Mouse (Mus musculus) hindbrain, embryonic 16.5 days (tissue): Measurements from ENCODE around the gene Olfr420. TPM values are rescaled to one million over a fixed set of nuclear protein-coding genes. Genes with fewer than 3 reads are reported as not detected.

Source experiments
- ATAC-seq: fragments of 200-750 bp; cut with Nextera tagmentation; 2 replicates; pipeline ENCODE4 v1.8.0; 2017; ENCODE audit warnings: moderate TSS enrichment, moderate library complexity
- H3K27ac ChIP-seq: fragments of 300-500 bp; sonication (generic); 2 replicates; pipeline ENCODE4 v1.5.1; 2014; ENCODE audit warnings: low read depth, mild to moderate bottlenecking, control low read depth, low read length, moderate library complexity
- H3K27me3 ChIP-seq: fragments of 300-500 bp; sonication (generic); replicated peaks from 2 replicates; pipeline ENCODE4 v1.6.1; 2014; ENCODE audit warnings: low read length; ENCODE audit not compliant: control insufficient read depth, insufficient read depth
- H3K36me3 ChIP-seq: fragments of 300-500 bp; sonication (generic); 2 replicates; pipeline ENCODE4 v1.6.1; 2014; ENCODE audit warnings: mild to moderate bottlenecking, low read length, moderate library complexity, mixed read lengths; ENCODE audit not compliant: control insufficient read depth, insufficient read depth
- H3K4me1 ChIP-seq: fragments of 300-500 bp; sonication (generic); 2 replicates; pipeline ENCODE4 v1.6.1; 2014; ENCODE audit warnings: low read depth, low read length; ENCODE audit not compliant: control insufficient read depth, insufficient read depth
- H3K4me2 ChIP-seq: fragments of 300-500 bp; sonication (generic); 2 replicates; pipeline ENCODE4 v1.6.1; 2014; ENCODE audit warnings: mild to moderate bottlenecking, low read length, control low read depth, moderate library complexity
- H3K4me3 ChIP-seq: fragments of 300-500 bp; sonication (generic); 2 replicates; pipeline ENCODE4 v1.5.1; 2014; ENCODE audit warnings: mild to moderate bottlenecking, low read length, control low read depth, moderate library complexity
- H3K9ac ChIP-seq: fragments of 300-500 bp; sonication (generic); 2 replicates; pipeline ENCODE4 v1.6.1; 2014; ENCODE audit warnings: low read depth, mild to moderate bottlenecking, control low read depth, low read length, moderate library complexity
- H3K9me3 ChIP-seq: fragments of 300-500 bp; sonication (generic); 2 replicates; pipeline ENCODE4 v1.6.1; 2014; ENCODE audit warnings: mild to moderate bottlenecking, low read length, moderate library complexity; ENCODE audit not compliant: control insufficient read depth
- WGBS: fragments of 180-500 bp; shearing (Covaris S2); extraction: QIAGEN DNeasy Blood & Tissue Kit; methylation state at CpG from one replicate; pipeline ENCODE4 v1.1.7; 2014; 5-methylcytosine and 5-hydroxymethylcytosine counted together
- polyA plus RNA-seq: library from polyadenylated mRNA; unstranded; fragments of >200 nt; fragmentation: Nextera tagmentation; extraction: Ambion mirVana; gene quantifications from 2 replicates; pipeline ENCODE4 v1.2.1, GENCODE M21; 2015

Olfr420 gene
- polyA plus RNA-seq, 1 experiment from 2014 or later, result not detected

DNA sequence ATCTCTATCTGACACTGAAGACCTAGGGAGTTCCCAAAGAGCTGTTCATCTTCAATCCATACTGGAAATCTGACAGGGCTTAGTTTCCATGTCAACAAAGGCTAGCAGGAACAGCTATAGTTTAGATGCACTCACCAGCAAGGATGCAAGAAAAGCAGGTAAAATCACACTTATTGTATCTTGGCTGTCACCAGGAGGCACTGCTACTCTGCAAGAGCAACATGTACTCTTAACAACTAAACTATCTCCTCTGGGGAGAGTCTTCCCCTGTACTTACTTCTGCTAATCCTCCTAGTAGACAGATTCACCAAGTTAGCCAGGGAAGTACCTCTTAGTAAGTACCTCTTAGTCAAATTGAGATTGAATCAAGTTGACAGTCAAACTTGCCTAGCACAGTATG is 13.6 kb downstream of the Olfr420 start:
- Histone ChIP-seq H3K27ac (no peak overlapping the region), H3K27me3 (no peaks in the 10 kb centered on the region), H3K4me2 (no peak overlapping the region), H3K36me3 (no peaks in the 10 kb centered on the region), H3K4me3 (no peak overlapping the region), H3K4me1 (no peaks in the 10 kb centered on the region), H3K9me3 (no peaks in the 10 kb centered on the region), H3K9ac (no peak overlapping the region)
- no peak for ATAC-seq

DNA sequence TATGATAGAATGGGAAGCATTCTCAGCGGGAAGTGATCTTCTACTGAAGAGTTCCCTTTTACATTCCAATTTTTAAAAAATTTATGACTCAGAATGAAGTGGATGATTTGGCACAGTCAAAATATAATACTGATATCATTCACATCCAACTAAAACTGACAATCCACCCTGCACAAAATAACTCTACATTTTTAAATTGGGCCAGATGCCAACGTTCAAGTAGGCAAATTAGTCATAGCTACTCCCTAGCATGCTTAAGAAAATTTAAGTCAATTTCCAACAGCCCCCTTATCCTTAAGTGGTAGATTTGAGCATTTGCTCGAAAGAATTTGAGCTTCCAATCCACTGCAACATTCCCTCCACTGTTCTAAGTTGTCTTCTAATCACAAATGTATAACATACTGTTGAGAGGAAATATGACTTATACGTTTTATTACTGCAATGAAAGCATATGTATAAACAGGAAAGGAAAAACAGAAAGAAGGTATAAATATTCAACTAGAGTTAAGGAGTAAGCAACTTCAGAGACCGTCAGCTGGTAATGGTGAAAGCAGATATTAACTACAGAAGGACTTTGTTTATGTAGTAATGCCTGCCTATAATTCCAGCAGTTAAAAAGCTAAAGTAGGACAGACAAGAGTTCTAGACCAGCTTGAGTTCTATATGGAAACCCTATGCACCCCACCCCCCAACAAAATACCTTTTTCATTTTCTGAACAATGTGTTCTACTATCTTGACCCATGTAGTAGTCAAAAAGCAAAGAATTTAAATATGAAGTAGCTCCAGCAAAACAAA is 15.5 kb downstream of the Olfr420 start:
- WGBS, result 91% methylated on average over 5 of the region's 5 CpGs
- Histone ChIP-seq H3K27ac (no peak overlapping the region), H3K9me3 (no peaks in the 10 kb centered on the region), H3K4me1 (no peaks in the 10 kb centered on the region), H3K4me2 (no peak overlapping the region), H3K27me3 (no peaks in the 10 kb centered on the region), H3K9ac (no peak overlapping the region), H3K4me3 (no peak overlapping the region), H3K36me3 (no peaks in the 10 kb centered on the region)
- no peak for ATAC-seq

DNA sequence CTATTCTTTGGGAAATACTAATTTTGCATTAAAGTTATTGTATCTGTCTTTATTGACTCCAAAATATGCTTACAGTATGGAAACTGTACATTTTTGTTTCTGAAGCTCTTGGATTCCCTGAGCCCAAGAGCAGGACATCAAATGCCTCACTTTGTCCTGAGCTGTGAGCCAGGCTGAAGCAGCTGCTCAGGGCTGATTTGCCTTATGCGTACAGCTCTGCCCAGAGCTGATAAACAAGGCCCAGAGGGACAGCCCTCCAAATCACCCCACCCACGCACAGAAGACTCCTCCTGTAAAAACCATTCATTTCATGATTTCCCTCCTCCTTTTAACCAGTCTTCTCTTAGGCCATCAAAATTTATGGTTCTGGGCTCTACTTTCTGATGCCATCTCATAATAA is 16.1 kb downstream of the Olfr420 start:
- Histone ChIP-seq H3K4me1 (no peaks in the 10 kb centered on the region), H3K27me3 (no peaks in the 10 kb centered on the region), H3K4me2 (no peak overlapping the region), H3K4me3 (no peak overlapping the region), H3K9me3 (no peaks in the 10 kb centered on the region), H3K27ac (no peak overlapping the region), H3K36me3 (no peaks in the 10 kb centered on the region), H3K9ac (no peak overlapping the region)
- no peak for ATAC-seq
- WGBS, result 42% methylated on average over 2 of the region's 2 CpGs

DNA sequence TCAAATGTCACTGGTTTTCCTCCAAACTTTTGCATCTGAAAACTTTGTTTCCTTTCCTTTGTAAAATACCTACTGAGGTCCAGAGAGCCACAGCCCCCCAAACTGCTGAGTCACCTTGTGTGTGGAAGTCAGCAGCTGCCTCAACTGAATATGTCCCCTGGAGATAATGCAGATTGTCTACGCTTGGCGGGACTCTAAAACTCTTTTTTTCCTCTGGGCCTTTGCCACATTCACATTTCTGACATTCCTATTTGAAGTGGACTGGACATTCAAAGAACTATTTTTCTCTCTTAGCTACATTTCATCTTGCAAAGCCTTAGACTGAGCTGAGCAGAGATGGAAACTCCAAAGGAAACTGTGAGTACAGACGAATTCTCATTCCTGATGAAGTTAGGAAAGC is 17.2 kb downstream of the Olfr420 start, which contains the start of gene Spta1:
Gene Spta1, plus strand, starts transcription at position 172 of the 400 bp plus-strand sequence.
- Histone ChIP-seq H3K27ac (no peak within 1 kb of the TSS), H3K4me3 (no peak within 1 kb of the TSS), H3K27me3 (no peaks in the 10 kb centered on the region), H3K4me1 (no peaks in the 10 kb centered on the region), H3K36me3 (no peaks in the 10 kb centered on the region), H3K4me2 (no peak within 1 kb of the TSS), H3K9me3 (no peaks in the 10 kb centered on the region), H3K9ac (no peak within 1 kb of the TSS)
- no peak for ATAC-seq
- 16% methylated on average over 3 of the region's 3 CpGs for WGBS

DNA sequence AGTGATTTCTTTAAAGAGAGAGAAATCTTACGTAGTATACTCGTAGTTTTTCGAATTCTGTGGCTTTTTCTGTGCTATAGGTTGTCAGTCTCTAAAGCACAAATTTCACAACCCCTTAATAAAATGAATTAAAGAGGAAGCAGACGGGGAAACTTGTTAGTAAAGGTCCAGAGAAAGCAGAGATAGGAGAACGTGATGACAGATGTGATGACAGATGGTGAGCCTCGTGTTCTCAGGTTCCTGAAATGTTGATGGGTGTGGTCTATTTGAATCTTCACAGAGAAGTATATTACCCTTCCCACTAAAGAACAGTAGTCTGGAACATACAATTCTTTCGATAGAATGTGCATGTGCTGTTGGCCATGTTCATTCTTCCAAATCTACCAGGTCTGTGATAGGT is 49.3 kb downstream of the Olfr420 start:
- no peak for ATAC-seq
- Histone ChIP-seq H3K9ac (no peak overlapping the region), H3K4me1 (no peaks in the 10 kb centered on the region), H3K27ac (no peak overlapping the region), H3K36me3 (no peaks in the 10 kb centered on the region), H3K4me3 (no peak overlapping the region), H3K4me2 (no peak overlapping the region), H3K9me3 (no peaks in the 10 kb centered on the region), H3K27me3 (no peaks in the 10 kb centered on the region)
- 89% methylated on average over 7 of the region's 7 CpGs for WGBS

Other genes starting within 250 kb of the Olfr420 start
- gene Ifi211, start 242.6 kb upstream of the Olfr420 start, polyA plus RNA-seq, result 0.31 and 0.46 TPM in 2 replicates
- gene Mndal, start 213.1 kb upstream of the Olfr420 start, polyA plus RNA-seq, result 1.3 and 2.0 TPM in 2 replicates
- gene Ifi203, start 213.0 kb upstream of the Olfr420 start, polyA plus RNA-seq, result 0.65 and 1.2 TPM in 2 replicates
- 0.11 TPM in 1 of 2 replicates, not detected in the other for gene Ifi202b, start 172.9 kb upstream of the Olfr420 start, polyA plus RNA-seq
- gene Ifi205, start 123.8 kb upstream of the Olfr420 start, polyA plus RNA-seq, result not detected in 2 replicates
- gene Olfr433, start 114.9 kb upstream of the Olfr420 start, polyA plus RNA-seq, result not detected in 2 replicates
- not detected in 2 replicates for gene Olfr432, start 106.4 kb upstream of the Olfr420 start, polyA plus RNA-seq
- not detected in 2 replicates for gene Olfr430, start 89.0 kb upstream of the Olfr420 start, polyA plus RNA-seq
- gene Olfr429, start 71.3 kb upstream of the Olfr420 start, polyA plus RNA-seq, result not detected in 2 replicates
- not detected in 2 replicates for gene Olfr427, start 58.7 kb upstream of the Olfr420 start, polyA plus RNA-seq
- gene Olfr231, start 34.5 kb upstream of the Olfr420 start, polyA plus RNA-seq, result not detected in 2 replicates
- gene Olfr424, start 24.1 kb upstream of the Olfr420 start, polyA plus RNA-seq, result not detected in 2 replicates
- 0.03 and 0.07 TPM in 2 replicates for gene Spta1, start 17.1 kb downstream of the Olfr420 start, polyA plus RNA-seq
- gene Olfr419, start 96.4 kb downstream of the Olfr420 start, polyA plus RNA-seq, result not detected in 2 replicates
- not detected in 2 replicates for gene Mptx1, start 174.9 kb downstream of the Olfr420 start, polyA plus RNA-seq
- gene Olfr417, start 209.5 kb downstream of the Olfr420 start, polyA plus RNA-seq, result not detected in 2 replicates
- not detected in 2 replicates for gene Olfr248, start 235.4 kb downstream of the Olfr420 start, polyA plus RNA-seq